Mouse (Mus musculus) brain, embryonic 14.5 days (tissue): ENCODE measurements around the gene 9230112D13Rik. TPM values are rescaled to one million over a fixed set of nuclear protein-coding genes. Genes with fewer than 3 reads are reported as not detected.
A peak's percentile ranks its signal among the peaks of the same experiment; 100 is the strongest.

Experiments
- DNase-seq: peaks from one replicate; pipeline ENCODE4 v3.0.0-alpha.2; 2011; ENCODE audit warnings: low read depth
- CTCF ChIP-seq: fragments of 200-500 bp; IDR thresholded peaks from 2 replicates; pipeline ENCODE4 v1.5.1; 2012; ENCODE audit warnings: inconsistent platforms, mild to moderate bottlenecking, moderate library complexity, borderline replicate concordance; ENCODE audit not compliant: insufficient read depth, insufficient read length; ENCODE audit errors: extremely low read depth
- POLR2A ChIP-seq: fragments of 200-500 bp; IDR thresholded peaks from 2 replicates; pipeline ENCODE4 v1.6.1; 2012; ENCODE audit warnings: mild to moderate bottlenecking, inconsistent platforms, borderline replicate concordance; ENCODE audit not compliant: poor library complexity, insufficient read depth, insufficient read length, severe bottlenecking; ENCODE audit errors: extremely low read depth
- polyA plus RNA-seq: library from polyadenylated mRNA; depleted of rRNA; stranded (reverse); fragments of >200 nt; gene quantifications from 2 replicates; pipeline ENCODE4 v1.2.3, GENCODE M21; 2012

The 9230112D13Rik gene
- polyA plus RNA-seq, 1 experiment = not detected

DNA sequence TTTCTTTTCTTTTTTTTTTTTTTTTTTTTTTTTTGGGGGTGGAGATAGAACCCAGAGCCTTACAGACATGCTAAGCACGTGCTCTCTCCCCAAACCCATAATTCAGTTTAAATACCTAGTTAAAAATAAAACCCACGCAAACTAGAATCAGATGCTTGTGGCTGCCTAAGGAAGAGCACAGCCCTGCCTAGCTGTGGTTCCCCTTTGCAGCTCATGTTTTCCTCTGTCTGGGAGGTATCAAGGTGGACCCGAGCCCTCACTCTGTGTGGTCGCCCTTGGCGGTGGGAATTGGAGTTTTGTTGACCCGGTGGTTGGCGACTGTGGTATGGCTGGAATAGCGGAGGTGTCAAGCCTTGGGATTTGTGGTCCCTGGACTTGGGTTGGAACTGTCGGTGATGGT, 36.3 kb upstream of the 9230112D13Rik start:
- DNase-seq = no peak
- TF ChIP-seq CTCF = no peak
- TF ChIP-seq POLR2A = no peak

DNA sequence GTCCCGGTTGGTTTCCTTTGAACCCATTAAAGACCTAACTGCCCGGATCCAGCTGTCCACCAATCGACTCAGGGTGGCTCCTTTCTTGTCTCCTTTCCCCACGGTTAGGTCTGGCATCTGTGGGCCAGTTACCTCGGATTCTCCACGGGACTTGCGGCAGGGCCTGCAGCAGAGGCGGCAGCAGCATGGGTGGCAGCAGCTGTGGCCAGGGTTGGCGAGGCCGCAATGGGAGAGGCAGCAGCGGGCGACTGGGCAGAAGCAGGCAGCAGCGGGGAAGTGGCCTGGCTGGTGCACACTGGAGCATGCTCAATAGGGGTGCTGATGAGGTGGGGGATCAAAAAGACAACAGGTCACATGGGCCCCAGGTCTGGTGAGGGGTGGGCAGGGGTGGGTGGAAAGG, 32.6 kb upstream of the 9230112D13Rik start:
- DNase-seq = no peak
- no peak for TF ChIP-seq CTCF
- TF ChIP-seq POLR2A = no peak

DNA sequence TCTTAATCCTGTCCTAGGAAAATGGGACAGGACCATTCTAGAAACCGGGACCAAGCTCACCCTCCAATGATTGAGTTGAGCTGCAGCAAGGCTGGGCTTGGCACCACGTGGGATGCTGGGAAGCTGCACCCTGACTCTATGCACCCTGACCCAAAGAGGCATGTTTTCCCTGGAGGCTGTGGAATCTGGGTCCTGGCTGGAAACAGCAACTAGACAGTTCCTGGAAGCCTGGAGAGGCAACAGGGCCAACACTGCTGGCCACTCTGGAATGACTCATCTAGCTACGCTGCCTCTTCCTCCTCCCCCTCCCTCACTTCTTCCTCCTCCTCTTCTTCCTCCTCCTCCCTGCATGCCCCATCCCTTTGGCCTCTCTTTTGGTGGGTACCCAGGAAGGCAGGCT, 31.4 kb upstream of the 9230112D13Rik start:
- TF ChIP-seq POLR2A (no peak), CTCF (no peak)
- no peak for DNase-seq

DNA sequence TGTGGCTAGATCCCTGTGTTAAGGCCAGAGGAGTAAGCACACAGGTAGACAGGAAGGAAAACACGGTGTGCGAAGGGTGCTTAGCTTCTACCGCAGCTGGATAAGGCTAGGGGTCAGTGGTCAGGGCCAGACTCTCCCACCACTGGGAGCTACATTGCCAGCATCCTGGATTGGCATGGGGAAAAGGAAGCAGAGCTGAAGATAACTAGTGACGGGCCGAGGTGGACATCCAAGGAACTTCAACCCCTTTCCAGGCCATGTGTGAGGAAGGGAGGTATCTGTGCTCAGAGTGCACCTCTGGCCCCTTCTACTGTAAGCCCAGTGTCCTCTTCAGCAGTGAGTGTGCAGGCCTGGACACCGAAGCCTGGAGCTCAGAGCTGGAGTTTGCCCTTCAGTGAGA, 30.9 kb upstream of the 9230112D13Rik start:
- no peak for TF ChIP-seq POLR2A
- TF ChIP-seq CTCF = no peak
- no peak for DNase-seq

DNA sequence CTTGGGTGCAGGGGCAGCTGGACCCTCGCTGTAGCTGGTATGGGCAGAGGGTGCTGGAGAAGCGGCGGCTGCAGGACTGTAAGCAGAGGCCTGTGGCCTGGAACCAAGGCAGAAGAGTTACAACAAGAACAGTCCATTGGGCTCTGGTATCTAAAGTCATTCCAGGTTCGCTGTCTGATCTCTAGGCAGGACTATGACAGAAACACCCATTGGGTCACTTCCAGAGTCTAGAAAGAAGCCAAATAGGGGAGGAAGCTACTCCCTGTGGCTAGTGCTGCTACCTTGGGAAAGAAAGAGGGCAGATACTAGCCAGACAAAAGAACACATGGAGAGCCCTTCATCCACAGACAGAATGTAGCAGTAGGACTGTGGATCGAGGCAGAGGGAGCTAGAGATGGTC, 29.6 kb upstream of the 9230112D13Rik start:
- no peak for TF ChIP-seq POLR2A
- TF ChIP-seq CTCF = no peak
- no peak for DNase-seq

DNA sequence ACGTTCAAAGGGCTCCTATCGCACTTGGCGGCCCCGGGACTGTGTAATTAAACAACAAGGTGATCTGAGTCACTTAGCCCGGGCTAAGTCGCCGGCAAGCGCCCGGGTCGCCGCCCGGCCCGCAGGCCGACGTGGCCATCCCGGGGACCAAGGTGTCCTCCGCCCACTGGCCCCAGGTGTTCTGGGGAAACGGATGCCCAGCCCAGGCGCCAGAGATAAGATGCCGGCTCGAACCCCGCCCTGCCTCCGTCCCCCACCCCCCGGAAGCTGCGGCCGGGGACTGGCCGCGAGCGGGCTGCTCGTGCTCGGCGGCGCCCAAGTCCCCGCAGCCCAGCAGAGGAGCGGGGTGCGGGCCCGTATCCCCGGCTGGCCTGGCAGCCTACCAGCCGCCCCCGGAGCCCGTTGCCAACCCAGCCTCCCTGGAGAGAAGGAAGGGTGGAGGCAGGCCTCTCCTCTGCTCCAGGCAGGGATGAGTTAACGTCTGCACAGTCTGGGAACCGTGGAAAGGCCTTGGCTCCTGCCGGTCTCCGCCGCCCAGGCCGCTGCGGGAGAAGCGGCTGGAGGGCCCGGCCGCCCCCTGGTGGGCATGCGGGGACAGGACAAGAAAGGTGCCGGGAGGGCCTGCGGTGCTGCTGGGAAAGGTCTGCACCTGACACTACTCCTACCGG, 26.5 kb upstream of the 9230112D13Rik start:
- TF ChIP-seq CTCF (peak; percentile 86), POLR2A (peak; percentile 6; the same call in 1 of the 2 replicates)
- peak; percentile 95 for DNase-seq

DNA sequence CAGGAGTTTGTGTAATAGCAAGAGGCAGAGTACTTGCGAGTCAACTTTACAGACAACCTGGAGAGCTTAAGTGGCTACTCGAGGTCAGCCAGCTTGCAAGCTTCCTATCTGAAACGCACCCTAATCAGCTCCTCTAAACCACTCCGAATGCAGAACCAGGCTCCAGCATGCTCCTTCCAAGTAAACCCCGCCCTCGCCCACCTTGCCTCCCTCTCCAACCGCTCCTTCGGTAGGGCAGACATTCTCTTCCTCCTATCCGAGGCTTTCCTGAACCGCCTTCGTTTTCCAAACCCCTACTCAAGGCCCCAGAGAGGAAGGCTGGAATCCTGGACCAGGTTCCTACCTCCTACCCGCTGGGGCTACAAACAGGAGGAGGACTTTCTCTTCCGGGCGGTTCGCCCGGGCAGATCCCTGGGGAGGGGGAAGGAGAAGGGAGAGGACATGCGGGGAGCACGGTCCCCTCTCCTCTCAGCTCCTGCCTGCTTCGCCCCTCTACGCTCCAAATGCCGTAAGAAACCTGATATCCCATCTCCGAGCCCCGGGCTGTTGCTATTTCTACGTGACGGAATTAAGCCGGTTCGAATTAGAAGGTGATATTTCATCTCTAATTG, 25.9 kb upstream of the 9230112D13Rik start:
- TF ChIP-seq CTCF = no peak
- peak; percentile 11; the same call in 1 of the 2 replicates for TF ChIP-seq POLR2A
- peak; percentile 79 for DNase-seq

DNA sequence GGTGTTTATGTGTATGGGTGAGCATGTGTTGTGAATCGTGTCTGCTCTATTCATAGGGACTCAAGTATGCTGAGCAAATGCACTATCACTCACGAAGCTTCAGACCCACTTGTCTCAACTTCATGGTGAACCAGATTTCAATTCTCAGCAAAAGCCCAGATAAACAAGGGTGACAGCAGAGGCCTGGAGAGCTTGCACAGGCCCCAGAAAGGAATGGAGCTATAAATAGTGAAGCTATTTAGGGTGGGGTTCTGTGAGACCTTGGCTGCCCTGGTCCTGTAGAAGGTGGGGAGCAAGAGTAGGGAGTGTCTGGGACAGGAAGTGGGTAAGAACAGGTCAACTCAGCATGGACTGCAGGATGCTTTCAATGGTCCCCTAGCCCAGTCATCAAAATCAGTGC, 21.9 kb upstream of the 9230112D13Rik start:
- TF ChIP-seq CTCF (no peak), POLR2A (no peak)
- no peak for DNase-seq

DNA sequence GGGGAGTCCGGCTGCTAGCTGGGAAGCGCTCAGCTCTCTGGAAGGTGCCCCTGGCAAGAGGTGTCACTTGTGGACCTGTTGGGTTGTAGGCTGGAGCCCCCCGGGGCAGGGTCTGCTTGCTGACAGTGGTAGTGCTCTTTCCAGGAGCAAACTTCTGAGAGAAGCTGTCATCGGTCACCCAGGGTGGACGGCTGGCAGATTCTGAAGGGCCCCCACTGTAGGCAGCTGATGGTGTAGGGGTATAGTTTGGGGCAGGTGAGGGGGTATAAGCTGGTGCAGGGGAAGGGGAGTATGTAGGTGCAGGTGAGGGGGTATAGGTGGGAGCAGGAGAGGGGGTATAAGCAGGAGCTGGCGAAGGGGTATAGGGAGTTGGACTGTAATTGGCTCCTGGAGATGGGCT, 21.4 kb upstream of the 9230112D13Rik start:
- DNase-seq = no peak
- TF ChIP-seq POLR2A = no peak
- no peak for TF ChIP-seq CTCF

DNA sequence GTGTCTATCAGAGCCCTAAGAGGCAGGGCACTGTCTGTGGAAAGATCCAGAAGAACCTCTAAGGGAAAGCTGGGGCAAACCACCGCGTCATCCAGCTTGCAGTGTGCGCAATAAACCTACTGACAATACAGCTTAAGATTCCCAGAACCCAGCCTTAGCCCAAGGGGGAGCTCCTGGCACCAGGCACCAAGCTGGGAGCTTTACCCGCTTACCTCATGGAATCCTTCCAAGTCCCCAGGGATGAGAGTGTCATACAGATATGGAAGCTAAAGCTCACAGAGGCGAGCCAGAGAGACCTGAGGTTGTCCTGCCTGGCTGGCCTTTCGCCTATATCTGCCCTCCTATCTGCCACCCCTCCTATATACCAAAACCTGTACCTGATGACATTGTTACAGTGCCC, 21.0 kb upstream of the 9230112D13Rik start:
- DNase-seq = no peak
- TF ChIP-seq POLR2A = no peak
- no peak for TF ChIP-seq CTCF

DNA sequence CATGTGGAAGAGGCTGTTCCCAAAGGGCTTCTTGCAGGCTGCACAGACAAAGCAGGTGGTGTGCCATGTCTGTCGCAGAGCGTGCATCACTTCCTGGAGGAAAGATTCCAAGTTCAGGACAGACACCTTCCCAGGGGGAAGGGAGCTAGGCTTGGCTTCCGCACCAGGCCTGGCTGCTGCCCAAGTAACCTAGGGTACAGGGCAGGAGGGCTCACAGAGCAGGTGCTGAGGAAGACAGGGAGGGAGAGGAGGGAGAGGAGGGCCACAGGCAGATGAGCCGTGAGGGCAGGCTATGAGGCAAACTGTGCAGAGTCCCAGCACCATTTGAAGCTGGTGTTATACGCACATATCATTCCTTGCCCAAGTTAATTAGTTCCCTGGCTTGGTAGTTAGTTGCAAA, 19.3 kb upstream of the 9230112D13Rik start:
- no peak for TF ChIP-seq CTCF
- TF ChIP-seq POLR2A = no peak

DNA sequence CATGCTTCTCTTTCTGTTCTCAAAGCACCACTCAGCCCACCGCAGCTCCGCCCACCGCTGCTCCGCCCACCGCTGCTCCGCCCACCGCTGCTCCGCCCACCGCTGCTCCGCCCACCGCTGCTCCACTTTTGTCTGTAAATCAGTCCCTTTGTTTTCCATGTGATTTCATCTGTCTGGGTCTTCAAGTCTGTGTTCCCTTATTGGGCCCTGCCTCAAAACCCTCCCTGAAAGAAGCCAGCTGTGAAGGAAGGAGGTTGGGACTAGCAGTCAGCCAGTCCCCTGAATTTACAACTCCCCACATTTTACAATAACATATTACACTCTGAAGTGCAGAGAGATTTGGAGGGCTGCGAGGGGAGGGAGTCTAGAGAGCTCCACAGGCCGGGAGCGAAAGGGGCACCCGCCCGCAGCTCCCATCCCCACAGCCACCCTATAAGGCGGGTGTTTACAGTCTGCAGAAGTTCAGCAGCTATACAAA, 18.1 kb upstream of the 9230112D13Rik start:
- TF ChIP-seq POLR2A = no peak
- no peak for TF ChIP-seq CTCF
- peak; percentile 39 for DNase-seq

More for the DNA sequence above, 19.3 kb upstream of the 9230112D13Rik start:
- peak; percentile 20 for DNase-seq
